Mouse (Mus musculus) G1E (cell line): ENCODE measurements around the gene Vmn1r188.

Experiments used
- CTCF ChIP-seq: IDR thresholded peaks from 2 replicates; pipeline ENCODE4 v1.5.1; 2012; ENCODE audit warnings: low read depth, low read length, inconsistent platforms, mixed read lengths
- GATA1 ChIP-seq: IDR thresholded peaks from 2 replicates; pipeline ENCODE4 v1.6.1; 2012; ENCODE audit warnings: borderline replicate concordance, low read length, inconsistent platforms, mixed read lengths
- GATA2 ChIP-seq: IDR thresholded peaks from 2 replicates; pipeline ENCODE4 v1.6.1; 2012; ENCODE audit warnings: low read depth, low read length, inconsistent platforms, borderline replicate concordance
- POLR2AphosphoS5 ChIP-seq: IDR thresholded peaks from 2 replicates; pipeline ENCODE4 v1.6.1; 2012; ENCODE audit warnings: low read depth, low read length, inconsistent platforms; ENCODE audit not compliant: insufficient replicate concordance
- TAL1 ChIP-seq: conservative IDR thresholded peaks from 2 replicates; pipeline ENCODE4 v1.6.1; 2012; ENCODE audit warnings: low read depth, low read length, inconsistent platforms, mixed read lengths

- TF ChIP-seq CTCF (no peak), GATA1 (no peak), TAL1 (no peak), POLR2AphosphoS5 (no peak), GATA2 (no peak)
These were observed 47.3 kb upstream of the Vmn1r188 start for GRCm38 (mm10) chr13:22036986-22037385.
